Mouse (Mus musculus) kidney, postnatal 14 days (tissue): ENCODE data around the gene Apol9a.
"Not testable (repeated sequence)": the region's sequence is repeated elsewhere in the genome, so short reads cannot be mapped to it uniquely, and the experiment has no call there.

Experiments used
- DNase-seq: peaks from one replicate; pipeline ENCODE4 v3.0.0; 2022; ENCODE audit warnings: mixed read lengths

The Apol9a gene

DNA sequence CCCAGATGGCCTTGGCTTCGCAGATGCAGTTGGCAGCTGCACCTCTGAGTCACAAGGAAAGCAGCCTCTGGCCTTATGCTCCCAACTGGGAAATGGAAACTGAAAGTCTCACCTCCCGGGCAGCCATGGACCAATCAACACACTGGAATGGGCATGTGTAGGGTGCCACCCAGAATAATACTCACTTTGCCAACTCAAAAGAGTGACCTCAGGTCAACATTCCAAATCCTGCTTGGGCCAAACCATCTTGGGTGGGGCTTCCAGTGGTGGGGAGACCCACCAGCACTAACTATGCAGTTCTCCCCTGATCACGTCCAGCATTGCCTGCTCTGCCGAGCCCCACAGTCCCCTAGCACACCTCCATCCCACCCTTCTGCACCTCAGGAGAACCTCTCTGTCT lies at the start of gene Apol9a:
Gene Apol9a, minus strand, starts transcription at position 101 of the 400 bp plus-strand sequence.
- not testable (repeated sequence) for DNase-seq

- peak; percentile 7 for DNase-seq
These were observed 39.0 kb upstream of the Apol9a start for GRCm38 (mm10) chr15:77449927-77450326.

GRCm38 (mm10) chr15:77447392-77447791 lies 36.5 kb upstream of the Apol9a start, which contains the start of gene Apol7b:
Gene Apol7b (minus strand): TSS chr15:77447492.
- DNase-seq = not testable (repeated sequence)

DNA sequence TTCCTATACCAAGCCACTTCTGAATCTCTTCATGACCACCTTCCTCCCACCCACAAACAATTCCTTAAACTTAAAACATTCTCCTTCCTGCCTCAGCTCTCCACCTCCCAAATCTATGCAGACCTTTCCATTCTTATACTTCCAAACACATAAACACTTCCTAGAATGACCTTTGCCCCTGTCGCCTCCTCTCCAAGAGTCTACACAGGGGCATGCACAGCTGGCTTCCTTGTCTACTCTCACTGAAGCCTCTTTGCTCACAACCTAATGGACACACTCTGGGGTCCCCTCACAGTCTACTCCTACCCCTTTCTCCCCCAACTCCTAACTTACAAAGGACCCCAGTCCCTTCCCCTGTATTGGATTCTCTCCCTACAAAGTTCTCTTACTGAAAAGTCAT lies 34.7 kb upstream of the Apol9a start:
- DNase-seq = not testable (repeated sequence)

- not testable (repeated sequence) for DNase-seq
These were observed 33.8 kb upstream of the Apol9a start for GRCm38 (mm10) chr15:77444746-77445145.

DNA sequence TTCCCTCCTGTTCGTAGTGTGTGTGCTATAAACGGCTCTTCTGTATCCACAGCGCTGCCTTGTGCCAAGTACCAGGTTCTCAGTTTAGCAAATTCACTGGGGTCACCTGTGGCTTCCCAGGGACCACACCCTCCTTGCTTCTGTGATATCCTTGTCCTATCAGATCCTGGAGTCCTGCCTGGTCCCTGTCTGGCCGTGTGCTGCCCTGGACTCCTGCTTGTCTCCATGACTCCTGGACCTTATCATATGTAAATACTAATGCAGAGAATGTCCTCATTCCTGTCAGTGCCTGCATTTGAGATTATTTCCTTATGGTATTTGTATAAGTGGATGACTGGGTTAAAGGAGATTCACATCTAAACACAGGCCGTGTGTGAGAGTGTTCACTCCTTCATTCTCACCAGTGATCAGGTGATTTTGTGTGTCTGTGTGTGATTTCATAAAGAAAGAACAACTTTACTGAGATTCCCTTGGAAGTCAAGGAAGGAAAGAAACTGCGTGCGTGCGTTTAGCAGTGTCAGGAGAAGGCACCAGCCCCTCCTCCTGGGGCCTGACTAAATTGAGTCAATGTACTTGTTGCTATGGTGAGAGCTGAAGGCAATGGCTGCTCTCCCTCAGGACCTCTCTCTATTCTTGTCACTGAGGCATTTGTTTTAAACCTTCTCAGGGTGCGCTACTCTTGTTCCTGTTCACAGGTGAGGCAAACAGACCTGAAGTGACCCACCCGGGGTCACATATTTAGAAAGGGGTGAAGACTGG lies 17.9 kb upstream of the Apol9a start:
- not testable (repeated sequence) for DNase-seq

GRCm38 (mm10) chr15:77422925-77423324 lies 12.0 kb upstream of the Apol9a start:
- DNase-seq = peak; percentile 14

- DNase-seq = not testable (repeated sequence)
These were observed 8.7 kb upstream of the Apol9a start for GRCm38 (mm10) chr15:77419657-77420056.

DNA sequence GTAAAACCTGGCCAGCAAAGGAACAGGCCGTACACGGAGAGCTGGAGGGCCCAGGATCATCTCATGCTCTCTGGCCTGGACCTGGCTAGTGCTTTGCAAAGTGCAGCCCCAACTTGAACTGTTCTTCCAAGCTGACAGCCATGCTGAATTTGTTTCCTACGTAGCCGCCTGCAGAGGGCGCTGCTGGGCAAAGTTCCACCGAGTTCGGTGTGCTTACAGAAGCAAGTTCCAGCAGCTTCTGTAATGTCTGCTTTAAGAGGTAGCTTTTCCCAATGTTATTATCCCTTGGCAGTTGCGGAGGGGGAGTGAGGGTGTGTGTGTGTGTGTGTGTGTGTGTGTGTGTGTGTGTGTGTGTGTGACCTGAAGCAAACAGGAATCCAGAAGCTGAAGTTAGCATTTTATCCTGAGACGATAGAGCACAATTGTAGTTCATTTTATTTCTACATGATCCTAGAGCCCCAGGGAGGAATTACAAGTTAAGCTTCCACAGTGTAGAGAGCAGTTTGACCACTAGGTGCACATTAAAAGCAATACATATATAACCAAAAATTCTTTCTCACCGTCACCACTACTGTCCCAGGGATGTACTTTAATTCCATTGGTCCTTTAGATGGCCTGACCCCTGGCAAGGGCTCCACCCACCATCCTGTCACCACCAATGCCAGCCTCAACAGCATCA lies 5.9 kb upstream of the Apol9a start:
- not testable (repeated sequence) for DNase-seq

- DNase-seq = not testable (repeated sequence)
These were observed 4.7 kb upstream of the Apol9a start for GRCm38 (mm10) chr15:77415653-77416052.

DNA sequence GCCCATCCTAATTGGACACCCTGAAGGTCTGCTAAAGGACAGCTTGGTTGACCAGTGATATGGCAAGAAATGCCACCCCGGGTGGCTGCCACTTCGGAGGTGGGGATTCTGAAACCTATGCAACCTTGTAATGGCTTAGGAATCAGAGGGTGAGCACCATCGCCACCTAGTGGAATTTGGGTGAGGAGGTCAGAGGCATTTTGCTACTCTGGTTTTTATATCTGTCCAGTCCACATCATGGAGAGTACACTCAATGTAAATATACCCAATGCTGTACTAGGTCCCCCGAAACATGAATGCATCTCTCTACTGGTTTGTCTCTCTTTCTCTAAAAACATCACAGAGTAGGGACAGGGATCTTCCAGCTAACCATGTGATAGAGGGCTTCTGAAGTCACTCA lies 1.8 kb upstream of the Apol9a start:
- DNase-seq = not testable (repeated sequence)

DNA sequence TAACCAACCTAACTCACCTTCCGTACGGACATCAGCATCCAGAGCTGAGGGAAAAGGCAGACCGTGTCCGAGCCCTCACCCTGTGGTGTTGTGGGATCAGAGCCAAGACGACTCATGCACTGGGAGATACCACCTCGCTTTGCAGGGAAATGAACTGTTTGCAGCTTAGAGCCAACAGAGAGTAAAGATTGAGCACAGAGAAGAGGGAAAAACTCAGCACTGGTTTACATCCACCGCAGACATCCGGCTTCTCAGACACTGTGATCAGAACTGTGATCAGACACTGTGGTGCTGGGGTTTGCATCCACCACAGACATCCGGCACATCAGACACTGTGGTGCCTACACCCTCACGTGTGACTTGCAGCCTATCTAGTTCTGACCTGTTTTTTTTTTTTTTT lies 4.6 kb downstream of the Apol9a start:
- DNase-seq = not testable (repeated sequence)

DNA sequence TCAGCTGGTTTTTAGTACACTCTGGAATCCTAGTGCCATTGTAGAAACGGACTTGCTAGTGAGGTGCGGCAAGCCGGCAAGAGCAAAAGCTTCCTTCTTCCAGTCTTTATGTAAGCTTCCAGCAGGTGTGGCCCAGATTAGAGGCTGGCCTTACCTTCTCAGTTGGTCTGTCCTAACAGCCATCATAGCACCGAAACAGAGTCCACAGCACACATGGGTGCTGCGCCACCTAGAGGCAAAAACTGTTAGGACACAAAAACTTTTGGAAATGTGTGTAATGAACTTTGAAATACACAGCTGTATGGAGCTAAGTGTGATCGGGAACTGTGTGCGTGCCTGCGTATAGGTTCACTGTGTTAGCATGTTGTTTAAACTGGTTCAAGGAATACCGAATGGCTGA lies 11.9 kb downstream of the Apol9a start, which contains the start of gene Apol7a:
Gene Apol7a, minus strand, starts transcription at position 84 of the 400 bp plus-strand sequence.
- DNase-seq = not testable (repeated sequence)

- not testable (repeated sequence) for DNase-seq
These were observed 13.3 kb downstream of the Apol9a start for GRCm38 (mm10) chr15:77397450-77398132.

- DNase-seq = not testable (repeated sequence)
These were observed 17.1 kb downstream of the Apol9a start for GRCm38 (mm10) chr15:77393832-77394231.

- DNase-seq = no peak
These were observed 23.5 kb downstream of the Apol9a start for GRCm38 (mm10) chr15:77387462-77387861.

- DNase-seq = no peak
These were observed 26.4 kb downstream of the Apol9a start for GRCm38 (mm10) chr15:77384340-77385030.

GRCm38 (mm10) chr15:77382880-77383279 lies 28.1 kb downstream of the Apol9a start:
- no peak for DNase-seq

- DNase-seq = no peak
These were observed 28.6 kb downstream of the Apol9a start for GRCm38 (mm10) chr15:77382271-77382850.

DNA sequence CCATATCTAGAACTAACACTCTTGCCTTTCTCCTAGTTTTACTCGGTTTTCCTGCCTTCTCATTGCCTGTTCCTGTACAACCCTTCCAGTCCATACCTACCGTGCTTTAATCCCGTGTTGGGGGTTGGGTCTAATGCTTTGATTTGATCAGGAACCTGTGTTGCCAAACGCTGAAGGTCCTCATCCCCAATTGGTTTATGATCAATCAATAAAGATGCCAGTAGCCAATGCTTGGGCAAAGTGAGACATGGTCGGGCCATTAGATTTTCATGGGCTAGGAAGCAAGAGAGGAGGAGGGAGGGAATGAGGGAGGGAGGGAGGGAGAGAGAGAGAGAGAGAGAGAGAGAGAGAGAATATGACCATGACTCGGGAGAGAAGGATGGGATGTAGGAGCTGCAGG lies 29.5 kb downstream of the Apol9a start:
- DNase-seq = no peak

GRCm38 (mm10) chr15:77379921-77380320 lies 31.0 kb downstream of the Apol9a start:
- DNase-seq = no peak

- no peak for DNase-seq
These were observed 33.5 kb downstream of the Apol9a start for GRCm38 (mm10) chr15:77377419-77377818.
